Mouse (Mus musculus) lung, postnatal 25 days (tissue): ENCODE data around the gene Actb.

Source experiments
- DNase-seq: peaks from one replicate; pipeline ENCODE4 v3.0.0; 2022; ENCODE audit warnings: low spot score

The Actb gene

DNA sequence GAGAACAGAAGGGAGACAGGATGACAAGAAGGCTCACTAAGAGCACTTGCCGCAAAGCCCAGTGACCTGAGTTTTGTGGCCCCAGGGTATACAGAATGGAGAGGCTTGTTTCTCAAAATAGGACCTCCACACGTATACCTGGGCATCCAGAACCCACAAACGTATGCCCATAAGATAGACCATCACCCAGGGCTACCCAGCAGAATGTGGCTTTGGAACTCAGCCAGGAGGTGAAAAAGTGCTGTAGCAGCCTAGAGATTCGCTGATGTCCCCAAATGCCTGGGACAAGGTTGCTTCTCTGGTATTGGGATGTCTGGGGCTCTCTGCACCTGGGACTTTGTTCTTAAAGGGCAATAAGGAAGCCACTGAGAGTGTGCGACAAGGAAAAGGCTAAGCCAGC is 15.7 kb upstream of the Actb start:
- no peak for DNase-seq

DNA sequence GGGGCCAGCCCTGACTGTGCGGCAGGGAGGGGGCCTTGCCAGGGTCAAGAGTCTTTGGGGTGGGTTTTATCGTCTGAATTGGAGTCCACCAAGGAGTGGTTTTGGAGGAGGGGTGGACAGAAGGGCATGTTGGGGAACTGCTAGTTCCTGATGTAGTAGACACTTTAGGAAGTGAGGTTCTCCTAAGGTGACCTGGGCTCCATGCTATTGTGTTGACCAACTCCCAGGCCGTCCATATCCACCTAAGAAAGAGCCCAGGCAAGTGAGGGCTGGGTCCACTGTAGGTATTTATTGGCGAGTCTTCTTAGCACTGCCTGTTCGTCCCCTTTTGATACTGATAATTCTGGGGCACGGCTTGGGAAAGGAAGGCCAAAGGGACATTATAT is 14.5 kb upstream of the Actb start:
- no peak for DNase-seq

DNA sequence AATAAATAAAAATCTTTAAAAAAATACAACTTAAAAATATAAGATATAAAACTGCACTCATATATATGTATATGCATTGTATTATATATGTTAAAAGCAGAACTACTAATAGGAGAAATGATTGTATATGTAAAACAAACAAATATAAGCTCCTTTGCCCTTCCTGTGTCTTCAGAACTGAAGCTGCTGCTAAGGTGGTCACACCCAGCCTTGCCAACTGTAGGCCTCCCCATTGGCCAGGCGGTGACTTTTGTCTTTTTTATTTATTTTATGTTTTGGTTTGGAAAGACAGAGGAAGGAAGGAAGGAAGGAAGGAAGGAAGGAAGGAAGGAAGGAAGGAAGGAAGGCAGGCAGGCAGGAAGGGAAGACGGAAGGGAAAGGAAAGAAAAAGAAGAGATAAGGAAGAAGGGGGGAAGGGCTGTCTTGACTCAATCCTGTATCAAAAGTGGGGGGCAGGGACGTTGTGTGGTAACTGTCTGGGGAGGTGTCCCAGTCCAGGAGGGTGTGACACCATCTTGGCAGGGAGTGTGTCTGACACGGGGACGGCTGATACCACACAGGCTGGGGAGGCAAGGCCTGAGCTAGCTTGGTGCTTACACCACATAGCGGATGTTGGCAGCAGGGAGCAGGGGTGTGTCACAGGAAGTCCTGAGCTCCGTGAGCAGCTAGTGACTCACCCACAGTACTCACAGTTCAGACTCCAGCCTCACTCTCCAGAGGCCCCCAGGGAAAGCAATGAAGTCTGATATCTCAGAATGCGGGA is 13.9 kb upstream of the Actb start:
- DNase-seq = peak; percentile 94

DNA sequence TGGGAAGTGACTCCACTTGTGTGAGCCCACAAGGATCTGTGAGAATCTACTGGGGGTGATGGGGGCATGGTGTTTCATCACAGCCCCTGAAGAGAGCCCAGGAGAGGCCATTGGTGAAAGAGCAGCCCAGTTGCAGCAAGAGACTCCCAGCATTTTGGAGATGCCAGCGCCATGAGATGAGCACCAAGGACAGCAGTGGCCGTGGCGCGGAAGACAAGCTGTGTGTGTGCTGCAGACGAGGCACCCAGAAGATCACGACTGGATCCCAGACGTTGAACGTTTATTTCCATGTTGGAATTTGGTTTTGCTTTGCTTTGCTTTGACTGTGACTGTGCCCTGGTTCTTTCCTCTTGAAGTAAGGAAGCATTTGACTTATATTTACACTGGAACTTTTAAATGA is 10.8 kb upstream of the Actb start:
- no peak for DNase-seq

DNA sequence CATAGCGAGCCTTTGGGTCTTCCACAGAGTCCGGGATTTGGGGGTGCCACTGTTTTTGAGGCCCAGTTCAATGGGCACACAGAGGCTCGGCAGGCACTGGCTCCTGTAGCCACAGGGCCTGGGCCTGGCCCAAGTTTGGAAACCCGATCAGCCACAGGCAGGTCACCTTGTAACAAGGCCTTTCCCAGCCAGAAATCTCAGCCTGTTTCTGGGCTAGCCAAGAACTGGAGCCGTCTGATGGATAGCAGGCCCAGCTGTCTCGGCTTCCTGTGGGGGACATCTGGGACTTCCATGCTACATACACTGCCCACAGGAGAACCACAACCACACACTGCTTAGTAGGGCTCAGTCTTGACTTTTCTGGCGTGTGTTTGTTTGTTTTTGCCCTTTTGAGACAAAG is 10.0 kb upstream of the Actb start:
- DNase-seq = no peak

DNA sequence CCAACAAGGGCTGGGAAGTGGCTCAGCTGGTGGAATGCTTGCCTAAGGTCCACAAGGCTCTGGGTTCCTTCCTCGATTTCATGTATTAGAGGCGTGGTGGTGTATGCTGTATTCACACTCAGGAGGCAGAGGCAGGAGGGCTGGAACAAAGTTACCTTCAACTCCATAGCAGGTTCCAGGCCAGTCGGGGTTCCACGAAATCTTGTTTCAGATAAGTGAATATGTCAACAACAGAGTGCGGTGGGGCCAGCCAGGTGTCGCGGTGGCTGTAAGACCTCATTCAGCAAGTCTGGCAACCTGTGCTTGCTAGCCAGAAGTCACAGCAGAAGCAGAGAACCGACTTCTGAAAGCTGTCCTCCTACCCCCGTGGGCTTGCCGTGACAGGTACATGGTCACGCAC is 8.7 kb upstream of the Actb start:
- DNase-seq = no peak

DNA sequence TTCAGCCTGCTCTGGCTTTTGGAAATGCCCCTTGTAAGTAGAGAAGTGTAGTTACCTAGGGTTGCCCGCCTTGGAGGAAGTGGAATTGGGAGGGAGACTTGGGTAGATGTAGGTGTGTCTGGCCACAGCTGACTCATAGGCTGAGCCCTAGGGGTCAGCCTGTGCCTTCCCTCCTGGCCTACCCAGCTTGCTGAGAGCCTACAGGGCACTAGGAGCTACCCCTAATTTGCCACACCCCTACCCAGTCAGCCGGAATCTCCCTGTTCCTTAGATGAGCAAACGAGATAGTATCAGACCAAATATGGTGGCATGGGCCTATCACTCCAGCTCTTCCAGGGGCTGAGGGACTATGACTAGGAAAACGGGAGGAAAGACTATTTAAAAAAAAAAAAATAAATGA is 6.2 kb upstream of the Actb start:
- DNase-seq = peak; percentile 41

DNA sequence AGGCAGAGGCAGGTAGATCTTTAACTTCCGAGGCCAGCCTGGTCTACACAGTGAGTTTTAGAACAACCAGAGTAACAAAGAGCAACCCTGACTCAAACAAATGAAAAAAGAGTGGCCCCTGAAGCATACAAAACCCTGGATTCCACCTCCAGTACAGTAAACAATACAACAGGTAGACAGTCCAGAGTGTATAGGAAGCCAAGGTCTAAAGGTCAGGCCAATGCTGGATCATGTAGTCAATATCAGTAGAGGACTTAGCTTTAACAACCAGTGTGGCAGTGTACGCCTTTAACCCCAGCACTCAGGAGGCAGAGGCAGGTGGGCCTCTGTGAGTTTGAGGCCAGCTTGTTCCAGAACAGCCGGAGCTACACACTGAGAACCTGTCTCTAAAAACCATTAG is 5.8 kb upstream of the Actb start:
- DNase-seq = no peak

DNA sequence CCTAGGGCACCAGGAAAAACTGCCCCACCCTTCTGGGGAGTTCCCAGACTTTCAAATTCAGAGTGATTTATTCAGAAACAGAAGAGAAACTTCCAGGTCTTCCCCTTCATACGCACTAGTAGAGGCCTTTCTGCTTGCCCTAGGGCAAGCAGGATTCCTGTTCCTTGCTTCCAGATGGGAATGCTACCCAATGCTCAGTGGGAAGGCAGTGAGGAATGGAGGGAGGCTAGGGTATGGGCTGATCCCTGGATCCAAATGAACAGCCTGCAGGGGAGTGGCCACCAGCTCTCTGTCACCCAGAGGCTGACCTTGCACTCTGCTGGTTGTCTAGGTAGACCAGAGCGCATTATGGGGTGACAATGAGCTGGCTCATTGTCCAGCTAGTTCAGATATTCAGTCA is 5.1 kb upstream of the Actb start:
- DNase-seq = no peak

DNA sequence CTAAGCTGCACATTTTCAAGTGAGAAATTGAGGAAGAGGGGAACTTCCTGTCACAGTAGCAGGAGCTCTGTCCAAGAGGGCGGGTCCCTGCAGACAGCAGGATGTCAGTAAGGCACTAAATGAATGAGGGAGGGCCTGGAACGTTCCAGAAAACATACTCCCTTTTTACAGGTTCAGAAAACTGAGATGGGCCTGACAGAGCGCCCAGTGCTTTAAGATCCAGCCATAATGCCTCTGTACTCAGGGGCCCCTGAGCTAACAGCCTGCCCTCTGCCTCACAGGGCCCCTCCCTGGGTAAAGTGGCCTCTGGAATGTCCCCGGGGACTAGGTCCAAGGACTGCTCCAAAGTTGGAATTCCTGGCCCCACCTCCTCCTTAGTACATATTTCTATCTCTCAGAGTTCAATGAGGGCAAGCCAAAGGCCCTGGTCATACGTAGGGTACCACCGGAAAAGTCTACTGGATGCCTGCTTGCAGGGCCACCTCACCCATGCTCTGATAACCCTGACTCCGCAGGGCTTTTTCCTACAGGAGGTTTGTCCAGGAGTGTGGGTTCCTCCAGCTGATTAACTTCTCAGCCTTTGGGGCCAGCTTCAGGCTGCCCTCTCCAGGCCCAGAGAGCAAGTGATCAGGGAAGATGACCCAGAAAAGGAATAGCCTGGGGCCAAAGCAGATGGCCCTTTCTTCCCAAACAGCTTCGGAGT is 3.2 kb upstream of the Actb start:
- peak; percentile 88 for DNase-seq

DNA sequence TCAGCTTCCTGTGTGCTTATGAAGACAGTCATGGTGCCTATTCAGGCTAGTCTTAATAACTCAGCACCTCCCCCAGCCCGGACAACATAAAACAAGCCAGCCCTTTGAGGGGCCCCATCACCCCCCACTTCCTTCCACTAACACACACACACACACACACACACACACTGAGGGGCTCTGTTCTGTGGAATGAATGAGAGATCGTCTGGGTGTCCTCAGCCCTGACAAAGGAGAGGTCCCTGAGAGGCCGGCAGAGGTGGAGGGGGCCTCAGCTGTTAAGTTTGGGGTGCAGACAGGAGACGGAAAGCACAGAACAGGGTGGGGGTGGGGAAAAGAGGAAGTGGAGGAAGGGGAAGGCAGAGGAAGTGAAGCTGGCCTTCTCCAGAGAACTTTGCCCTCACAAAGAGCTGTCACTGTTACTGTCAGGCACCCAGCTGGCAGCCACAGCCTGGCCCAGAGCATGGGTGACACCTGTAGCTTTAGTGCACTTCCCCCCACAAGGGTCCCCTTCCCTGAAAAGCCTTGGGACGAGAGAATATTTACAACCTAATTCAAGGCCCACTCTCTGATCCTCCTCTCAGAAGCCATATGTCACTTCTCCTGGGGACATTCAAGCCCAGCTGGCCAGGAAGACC is 2.5 kb upstream of the Actb start:
- DNase-seq = peak; percentile 48

DNA sequence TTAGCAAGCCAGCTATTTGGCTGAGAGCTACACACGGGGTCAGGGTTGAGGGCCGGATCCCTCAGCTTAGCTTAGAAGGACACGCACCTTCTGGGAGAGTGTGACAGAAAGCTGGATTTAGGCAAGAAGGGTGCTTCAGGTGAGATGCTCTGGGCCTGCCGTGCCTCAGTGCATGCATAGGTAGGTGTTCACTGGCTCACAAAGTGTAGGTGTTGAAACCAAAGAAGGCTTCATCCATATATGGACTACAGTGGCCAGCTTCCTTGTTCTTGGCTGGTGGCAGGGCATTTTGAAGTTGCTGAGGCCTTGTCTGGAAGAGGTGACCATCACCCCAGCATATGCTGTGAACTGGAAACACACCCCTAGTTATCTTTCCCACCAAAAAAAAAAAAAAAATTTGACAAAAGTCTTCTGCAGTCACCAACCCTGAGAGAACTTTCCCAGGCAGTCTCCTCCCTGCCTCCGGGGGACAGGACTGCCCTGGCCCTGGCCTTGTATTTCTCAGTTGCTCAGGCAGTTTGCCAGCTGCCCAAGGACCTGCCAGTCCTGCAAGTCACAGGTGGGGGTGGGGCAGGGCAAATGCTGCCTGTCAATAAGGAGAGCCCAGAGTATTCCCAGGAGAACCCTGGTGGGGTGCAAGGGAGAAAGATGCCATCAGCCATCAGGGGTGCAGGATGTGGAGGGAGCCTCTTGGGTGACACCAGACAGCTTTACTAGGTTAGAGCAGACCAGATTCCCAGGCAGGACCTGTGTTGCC is 1.4 kb upstream of the Actb start:
- peak; percentile 83 for DNase-seq

DNA sequence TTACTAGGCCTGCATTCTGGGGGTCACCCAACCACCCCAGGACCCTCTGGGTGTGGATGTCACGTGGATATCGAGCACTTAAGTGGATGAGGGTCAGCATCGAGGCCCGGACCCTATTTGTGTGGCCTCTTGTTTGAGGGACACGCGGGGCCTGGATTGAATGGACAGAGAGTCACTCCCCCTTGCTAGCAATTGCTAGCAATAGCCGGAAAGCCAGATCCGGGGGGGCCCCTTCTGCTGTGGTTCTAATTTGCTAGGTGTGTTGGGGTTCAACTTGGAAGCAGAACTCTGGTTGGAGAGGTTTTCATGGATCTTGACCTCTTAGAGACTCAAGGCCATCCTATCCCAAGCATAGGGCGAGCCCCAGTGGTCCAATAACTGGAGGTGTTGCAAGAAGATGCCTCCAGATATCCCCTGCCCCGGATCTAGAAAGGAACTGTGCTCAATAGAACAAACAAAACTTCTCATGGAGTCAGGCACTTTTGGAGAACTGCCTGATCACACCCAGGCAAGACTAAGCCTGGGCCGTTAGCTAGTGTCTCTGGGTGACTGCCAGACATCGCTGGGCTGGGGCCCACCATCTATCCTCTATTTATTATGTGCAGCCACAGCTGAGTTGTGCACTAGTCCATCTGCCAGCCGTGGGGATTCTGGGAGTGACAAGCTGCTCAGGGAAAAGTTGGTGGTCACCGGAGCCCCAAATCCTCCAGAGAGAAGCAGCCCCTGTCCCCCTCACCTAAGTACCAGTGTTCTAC is 671 bp upstream of the Actb start:
- DNase-seq = peak; percentile 54

DNA sequence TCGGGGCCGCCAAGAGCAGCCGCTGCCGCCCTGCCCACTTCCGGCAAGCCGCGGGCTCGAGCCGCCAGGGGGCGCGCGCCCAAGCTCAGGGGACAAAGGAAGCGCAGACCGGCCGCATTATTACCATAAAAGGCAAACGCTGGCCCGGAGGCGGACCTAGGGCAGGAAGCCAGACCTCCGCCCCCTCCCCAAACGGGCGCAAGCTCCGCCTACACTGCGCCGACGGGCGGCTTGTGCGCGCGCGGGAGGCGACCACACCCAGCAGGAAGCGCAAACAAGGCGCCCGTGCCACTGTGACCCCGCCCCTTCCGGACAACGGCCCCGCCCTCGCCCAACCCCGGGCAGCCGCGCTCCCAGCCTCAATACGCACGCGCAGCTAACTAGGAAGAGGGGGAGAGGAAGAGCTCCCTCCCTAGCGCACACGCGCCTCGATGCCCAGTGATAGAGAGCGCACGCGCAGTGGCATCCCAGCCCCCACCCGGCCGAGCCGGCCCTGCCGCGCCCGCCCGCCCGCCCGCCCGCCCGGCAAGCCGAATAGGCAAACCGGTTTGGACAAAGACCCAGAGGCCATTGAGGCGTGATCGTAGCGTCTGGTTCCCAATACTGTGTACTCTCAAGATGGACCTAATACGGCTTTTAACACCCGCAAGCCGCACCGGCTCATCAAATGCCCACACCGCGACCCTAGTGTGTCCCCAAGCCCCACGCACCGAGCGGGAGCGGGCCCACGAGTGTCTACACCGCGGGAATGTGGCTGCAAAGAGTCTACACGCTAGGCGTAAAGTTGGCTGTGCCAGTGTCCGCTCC is 626 bp downstream of the Actb start:
- peak; percentile 98 for DNase-seq

DNA sequence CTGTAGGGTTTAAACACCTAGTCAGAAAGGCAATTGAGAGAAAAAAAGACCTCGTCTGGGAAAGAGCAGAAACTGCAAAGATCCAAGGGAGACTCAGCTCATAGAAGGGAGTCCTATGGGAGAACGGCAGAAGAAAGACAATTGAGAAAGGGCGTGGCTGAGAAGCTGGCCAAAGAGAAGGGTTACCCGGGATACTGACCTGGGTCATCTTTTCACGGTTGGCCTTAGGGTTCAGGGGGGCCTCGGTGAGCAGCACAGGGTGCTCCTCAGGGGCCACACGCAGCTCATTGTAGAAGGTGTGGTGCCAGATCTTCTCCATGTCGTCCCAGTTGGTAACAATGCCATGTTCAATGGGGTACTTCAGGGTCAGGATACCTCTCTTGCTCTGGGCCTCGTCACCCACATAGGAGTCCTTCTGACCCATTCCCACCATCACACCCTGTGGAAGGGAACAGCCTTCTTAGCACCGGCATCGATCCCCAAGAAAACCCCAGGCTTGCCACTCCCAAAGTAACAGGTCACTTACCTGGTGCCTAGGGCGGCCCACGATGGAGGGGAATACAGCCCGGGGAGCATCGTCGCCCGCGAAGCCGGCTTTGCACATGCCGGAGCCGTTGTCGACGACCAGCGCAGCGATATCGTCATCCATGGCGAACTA is 1.4 kb downstream of the Actb start:
- DNase-seq = no peak

DNA sequence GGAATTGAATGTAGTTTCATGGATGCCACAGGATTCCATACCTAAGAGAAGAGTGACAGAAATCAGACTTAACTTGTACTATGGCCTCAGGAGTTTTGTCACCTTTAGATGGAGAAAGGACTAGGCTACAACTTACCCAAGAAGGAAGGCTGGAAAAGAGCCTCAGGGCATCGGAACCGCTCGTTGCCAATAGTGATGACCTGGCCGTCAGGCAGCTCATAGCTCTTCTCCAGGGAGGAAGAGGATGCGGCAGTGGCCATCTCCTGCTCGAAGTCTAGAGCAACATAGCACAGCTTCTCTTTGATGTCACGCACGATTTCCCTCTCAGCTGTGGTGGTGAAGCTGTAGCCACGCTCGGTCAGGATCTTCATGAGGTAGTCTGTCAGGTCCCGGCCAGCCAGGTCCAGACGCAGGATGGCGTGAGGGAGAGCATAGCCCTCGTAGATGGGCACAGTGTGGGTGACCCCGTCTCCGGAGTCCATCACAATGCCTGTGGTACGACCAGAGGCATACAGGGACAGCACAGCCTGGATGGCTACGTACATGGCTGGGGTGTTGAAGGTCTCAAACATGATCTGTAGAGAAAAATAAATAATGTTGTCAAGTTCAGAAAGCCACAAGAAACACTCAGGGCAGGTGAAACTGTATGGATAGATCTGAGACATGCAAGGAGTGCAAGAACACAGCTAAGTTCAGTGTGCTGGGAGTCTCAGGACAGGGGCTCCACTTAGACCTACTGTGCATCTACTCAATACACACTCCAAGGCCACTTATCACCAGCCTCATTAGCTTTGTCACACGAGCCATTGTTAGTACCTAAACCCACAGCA is 2.1 kb downstream of the Actb start:
- DNase-seq = no peak

DNA sequence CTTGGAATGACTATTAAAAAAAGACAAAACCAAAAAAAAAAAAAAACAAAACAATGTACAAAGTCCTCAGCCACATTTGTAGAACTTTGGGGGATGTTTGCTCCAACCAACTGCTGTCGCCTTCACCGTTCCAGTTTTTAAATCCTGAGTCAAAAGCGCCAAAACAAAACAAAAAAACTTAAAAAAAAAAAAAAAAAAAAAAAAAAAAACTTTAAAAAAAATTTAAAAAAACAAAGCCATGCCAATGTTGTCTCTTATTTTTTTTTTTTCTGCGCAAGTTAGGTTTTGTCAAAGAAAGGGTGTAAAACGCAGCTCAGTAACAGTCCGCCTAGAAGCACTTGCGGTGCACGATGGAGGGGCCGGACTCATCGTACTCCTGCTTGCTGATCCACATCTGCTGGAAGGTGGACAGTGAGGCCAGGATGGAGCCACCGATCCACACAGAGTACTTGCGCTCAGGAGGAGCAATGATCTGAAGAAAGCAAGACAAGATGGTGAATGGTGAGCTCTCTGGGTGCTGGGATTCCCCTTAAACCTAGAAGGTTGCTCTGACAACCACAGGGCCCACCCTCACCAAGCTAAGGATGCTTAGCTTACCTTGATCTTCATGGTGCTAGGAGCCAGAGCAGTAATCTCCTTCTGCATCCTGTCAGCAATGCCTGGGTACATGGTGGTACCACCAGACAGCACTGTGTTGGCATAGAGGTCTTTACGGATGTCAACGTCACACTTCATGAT is 2.9 kb downstream of the Actb start:
- no peak for DNase-seq

DNA sequence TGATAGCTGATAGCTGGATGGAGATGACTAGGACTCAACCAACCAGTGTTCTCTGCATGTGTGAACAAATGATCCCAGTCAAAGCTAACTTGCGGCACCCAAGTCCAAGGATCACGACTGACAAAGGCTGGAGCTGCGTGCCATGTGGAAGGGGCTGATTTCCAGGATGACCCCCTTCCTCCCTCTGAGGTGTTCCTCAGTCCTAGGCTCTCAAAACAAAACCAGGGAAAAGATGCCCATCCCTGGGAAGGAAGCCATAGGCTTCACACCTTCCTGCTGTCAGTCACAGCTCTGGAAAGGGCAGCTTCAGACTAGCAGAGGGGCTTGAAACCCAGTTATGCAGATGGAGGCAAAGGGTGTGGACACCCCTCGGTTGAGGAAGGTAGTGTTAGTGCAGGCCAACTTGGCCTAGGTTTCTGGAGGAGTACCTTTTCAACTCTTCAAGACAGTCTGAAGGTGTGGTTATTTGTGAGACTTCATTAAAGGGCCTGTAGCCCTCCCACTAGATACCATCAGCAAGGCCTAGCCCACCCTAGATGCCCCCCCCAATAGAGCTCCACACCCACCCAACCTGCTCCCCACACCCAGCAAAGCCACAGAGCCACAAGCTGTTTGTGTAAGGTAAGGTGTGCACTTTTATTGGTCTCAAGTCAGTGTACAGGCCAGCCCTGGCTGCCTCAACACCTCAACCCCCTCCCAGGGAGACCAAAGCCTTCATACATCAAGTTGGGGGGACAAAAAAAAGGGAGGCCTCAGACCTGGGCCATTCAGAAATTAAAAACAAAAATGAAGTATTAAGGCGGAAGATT is 3.8 kb downstream of the Actb start:
- DNase-seq = no peak
